Mouse (Mus musculus) heart, adult 2 months (tissue): ENCODE measurements around the gene Xpo5.

Experiments used
- CTCF ChIP-seq: fragments of 200-600 bp; IDR thresholded peaks from 2 replicates; pipeline ENCODE4 v1.8.1; 2022; ENCODE audit warnings: antibody characterized with exemption, mild to moderate bottlenecking, moderate library complexity
- EP300 ChIP-seq: fragments of 200-500 bp; IDR thresholded peaks from 2 replicates; pipeline ENCODE4 v1.6.1; 2011; ENCODE audit warnings: low read depth, low read length, control low read depth; ENCODE audit not compliant: insufficient read depth
- POLR2A ChIP-seq: fragments of 200-500 bp; IDR thresholded peaks from 2 replicates; pipeline ENCODE4 v1.6.1; 2011; ENCODE audit warnings: mild to moderate bottlenecking, low read depth, low read length, control low read depth; ENCODE audit not compliant: insufficient read depth

- TF ChIP-seq POLR2A = no peak
- TF ChIP-seq CTCF = no peak
- no peak for TF ChIP-seq EP300
These were observed 25.0 kb downstream of the Xpo5 start for GRCm38 (mm10) chr17:46227576-46227975.
